Mouse (Mus musculus) hindbrain, embryonic 11.5 days (tissue): ENCODE measurements around the gene Nle1. TPM values are rescaled to one million over a fixed set of nuclear protein-coding genes. Genes with fewer than 3 reads are reported as not detected.

Experiments
- ATAC-seq: fragments of 200-750 bp; cut with Nextera tagmentation; 2 replicates; pipeline ENCODE4 v1.8.0; 2017; ENCODE audit warnings: mild to moderate bottlenecking, moderate TSS enrichment, moderate library complexity; ENCODE audit not compliant: low FRiP score
- DNase-seq: peaks from one replicate; pipeline ENCODE4 v3.0.0-alpha.2; 2015; ENCODE audit warnings: low spot score
- H3K27ac ChIP-seq: fragments of 300-500 bp; sonication (generic); 2 replicates; pipeline ENCODE4 v1.5.1; 2014; ENCODE audit warnings: mild to moderate bottlenecking, low read depth, low read length
- H3K27me3 ChIP-seq: fragments of 300-500 bp; sonication (generic); 2 replicates; pipeline ENCODE4 v1.6.1; 2014; ENCODE audit warnings: mild to moderate bottlenecking, low read length, moderate library complexity, mixed read lengths; ENCODE audit not compliant: control insufficient read depth, insufficient read depth
- H3K36me3 ChIP-seq: fragments of 300-500 bp; sonication (generic); 2 replicates; pipeline ENCODE4 v1.6.1; 2014; ENCODE audit warnings: mild to moderate bottlenecking, low read length, moderate library complexity, mixed read lengths; ENCODE audit not compliant: control insufficient read depth, insufficient read depth
- H3K4me1 ChIP-seq: fragments of 300-500 bp; sonication (generic); replicated peaks from 2 replicates; pipeline ENCODE4 v1.6.1; 2014; ENCODE audit warnings: low read length, mixed read lengths; ENCODE audit not compliant: control insufficient read depth, insufficient read depth
- H3K4me2 ChIP-seq: fragments of 300-500 bp; sonication (generic); replicated peaks from 2 replicates; pipeline ENCODE4 v1.6.1; 2014; ENCODE audit warnings: mild to moderate bottlenecking, low read depth, low read length
- H3K4me3 ChIP-seq: fragments of 300-500 bp; sonication (generic); 2 replicates; pipeline ENCODE4 v1.5.1; 2014; ENCODE audit warnings: low read depth, low read length
- H3K9ac ChIP-seq: fragments of 300-500 bp; sonication (generic); 2 replicates; pipeline ENCODE4 v1.6.1; 2014; ENCODE audit warnings: low read depth, low read length
- H3K9me3 ChIP-seq: fragments of 300-500 bp; sonication (generic); 2 replicates; pipeline ENCODE4 v1.6.1; 2016; ENCODE audit warnings: low read length; ENCODE audit not compliant: control insufficient read depth
- WGBS: fragments of 180-500 bp; shearing (Covaris S2); extraction: QIAGEN DNeasy Blood & Tissue Kit; methylation state at CpG from one replicate; pipeline ENCODE4 v1.1.7; 2014; 5-methylcytosine and 5-hydroxymethylcytosine counted together
- polyA plus RNA-seq: library from polyadenylated mRNA; unstranded; fragments of >200 nt; fragmentation: Nextera tagmentation; extraction: Ambion mirVana; gene quantifications from 2 replicates; pipeline ENCODE4 v1.2.1, GENCODE M21; 2014

The Nle1 gene
- polyA plus RNA-seq, 1 experiment from 2014 or later = 19.8 TPM

- WGBS = 76% methylated on average over 9 of the region's 9 CpGs
- no peak overlapping the region for H3K27ac ChIP-seq
- no peak for DNase-seq
- ATAC-seq = no peak
- no peaks in the 10 kb centered on the region for H3K9me3 ChIP-seq
- no peak overlapping the region; the same call in 1 of the 2 replicates for H3K4me3 ChIP-seq
- H3K27me3 ChIP-seq = no peaks in the 10 kb centered on the region
- no peaks in the 10 kb centered on the region for H3K4me1 ChIP-seq
- no peak overlapping the region; the same call in 1 of the 2 replicates for H3K4me2 ChIP-seq
- H3K9ac ChIP-seq = no peak overlapping the region
- H3K36me3 ChIP-seq = no peaks in the 10 kb centered on the region
Observed at GRCm38 (mm10) chr11:82869506-82870172, 38.6 kb downstream of the Nle1 start.

DNA sequence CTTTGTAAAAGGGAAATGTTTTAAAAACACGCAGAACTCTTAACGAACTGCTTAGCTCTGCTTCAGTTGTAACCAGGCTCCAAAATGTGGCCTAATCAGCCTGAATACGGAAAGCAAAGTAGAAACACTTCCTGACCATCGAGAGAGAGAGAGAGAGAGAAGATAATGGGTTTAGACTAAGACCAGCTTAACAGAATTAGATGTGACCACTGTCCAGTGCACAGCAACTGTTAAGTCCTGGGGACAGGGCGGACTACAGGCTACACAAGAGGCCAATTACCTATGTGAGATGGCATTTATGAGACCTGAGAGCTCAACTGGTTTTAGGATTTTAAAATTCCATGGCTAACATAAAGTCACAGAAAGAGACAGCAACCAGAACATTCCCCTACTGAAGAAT lies 40.3 kb downstream of the Nle1 start:
- no peak for DNase-seq
- no peaks in the 10 kb centered on the region for H3K27me3 ChIP-seq
- no peaks in the 10 kb centered on the region for H3K4me1 ChIP-seq
- H3K36me3 ChIP-seq = no peaks in the 10 kb centered on the region
- H3K4me2 ChIP-seq = no peak overlapping the region
- 87% methylated on average over 5 of the region's 5 CpGs for WGBS
- H3K4me3 ChIP-seq = no peak overlapping the region
- H3K27ac ChIP-seq = no peak overlapping the region
- ATAC-seq = no peak
- H3K9ac ChIP-seq = no peak overlapping the region
- H3K9me3 ChIP-seq = no peaks in the 10 kb centered on the region

- no peaks in the 10 kb centered on the region for H3K9me3 ChIP-seq
Observed at GRCm38 (mm10) chr11:82866850-82867564, 41.2 kb downstream of the Nle1 start.

GRCm38 (mm10) chr11:82865957-82866356 lies 42.3 kb downstream of the Nle1 start:
- H3K27ac ChIP-seq = no peak overlapping the region
- no peak overlapping the region for H3K4me2 ChIP-seq
- DNase-seq = no peak
- H3K9ac ChIP-seq = no peak overlapping the region
- H3K4me1 ChIP-seq = no peaks in the 10 kb centered on the region
- no peak for ATAC-seq
- no peak overlapping the region for H3K4me3 ChIP-seq
- no peaks in the 10 kb centered on the region for H3K27me3 ChIP-seq
- no peaks in the 10 kb centered on the region for H3K9me3 ChIP-seq
- 84% methylated on average over 10 of the region's 10 CpGs for WGBS
- H3K36me3 ChIP-seq = no peaks in the 10 kb centered on the region

More at GRCm38 (mm10) chr11:82866850-82867564, 41.2 kb downstream of the Nle1 start:
- ATAC-seq (no peak), DNase-seq (no peak)
- H3K4me2 ChIP-seq = no peak overlapping the region
- H3K9ac ChIP-seq = no peak overlapping the region
- H3K27ac ChIP-seq = no peak overlapping the region
- H3K27me3 ChIP-seq = no peaks in the 10 kb centered on the region
- WGBS = 25% methylated on average over 7 of the region's 7 CpGs
- no peak overlapping the region for H3K4me3 ChIP-seq
- H3K4me1 ChIP-seq = no peaks in the 10 kb centered on the region
- H3K36me3 ChIP-seq = no peaks in the 10 kb centered on the region

- Histone ChIP-seq H3K4me3 (no peak overlapping the region), H3K9ac (no peak overlapping the region), H3K27me3 (no peaks in the 10 kb centered on the region), H3K4me1 (no peaks in the 10 kb centered on the region), H3K36me3 (no peaks in the 10 kb centered on the region), H3K9me3 (no peaks in the 10 kb centered on the region), H3K27ac (no peak overlapping the region), H3K4me2 (no peak overlapping the region)
- ATAC-seq (no peak), DNase-seq (peak; percentile 14)
- WGBS = 64% methylated on average over 4 of the region's 4 CpGs
Observed at GRCm38 (mm10) chr11:82863488-82863931, 44.7 kb downstream of the Nle1 start.

DNA sequence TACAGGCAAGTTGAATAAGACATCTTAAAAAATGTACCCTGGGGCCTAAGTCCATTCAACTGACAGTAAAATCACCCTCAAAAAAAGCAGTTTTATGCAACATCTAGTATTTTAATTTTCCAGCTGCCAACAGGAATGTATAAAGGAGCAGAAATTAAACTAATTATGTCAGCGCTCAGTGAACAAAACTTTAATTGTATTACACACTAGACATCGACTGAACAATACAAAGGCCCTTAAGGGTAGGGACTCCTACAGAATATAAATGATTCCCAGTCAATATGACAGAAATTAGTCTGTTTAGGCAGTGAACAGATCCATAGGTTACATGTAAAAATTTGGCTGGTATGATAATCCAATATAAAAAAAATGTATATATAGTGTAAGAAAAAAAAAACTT lies 45.2 kb downstream of the Nle1 start:
- H3K4me1 ChIP-seq = no peaks in the 10 kb centered on the region
- H3K4me3 ChIP-seq = no peak overlapping the region
- H3K4me2 ChIP-seq = no peak overlapping the region
- WGBS = 64% methylated on average over 2 of the region's 2 CpGs
- DNase-seq (no peak), ATAC-seq (no peak)
- H3K36me3 ChIP-seq = no peaks in the 10 kb centered on the region
- H3K9me3 ChIP-seq = no peaks in the 10 kb centered on the region
- no peak overlapping the region for H3K27ac ChIP-seq
- H3K9ac ChIP-seq = no peak overlapping the region
- H3K27me3 ChIP-seq = no peaks in the 10 kb centered on the region

- ATAC-seq = no peak
- no peak overlapping the region for H3K27ac ChIP-seq
Observed at GRCm38 (mm10) chr11:82862638-82863037, 45.6 kb downstream of the Nle1 start.

DNA sequence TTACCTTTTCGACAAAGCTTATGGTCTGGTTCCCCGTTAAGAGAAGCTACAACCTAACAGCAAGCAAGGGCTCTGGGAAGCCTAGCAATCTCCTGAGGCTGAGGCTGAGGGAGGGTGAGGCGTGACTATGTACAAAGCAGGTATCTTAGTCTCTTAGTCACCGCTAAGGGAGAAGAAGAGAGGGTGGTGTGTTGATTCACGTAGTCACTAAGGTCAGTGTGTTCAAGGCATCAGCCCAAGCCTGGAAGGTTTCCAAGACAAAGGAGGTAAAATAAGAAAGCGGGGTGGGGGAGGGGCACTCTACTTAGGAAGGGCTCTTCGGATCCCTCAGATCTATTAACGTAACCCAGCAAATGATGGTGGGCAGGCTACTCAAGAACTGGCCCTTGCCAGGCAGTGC lies 46.7 kb downstream of the Nle1 start:
- ATAC-seq (no peak), DNase-seq (no peak)
- Histone ChIP-seq H3K27me3 (no peaks in the 10 kb centered on the region), H3K4me3 (no peak overlapping the region), H3K9ac (no peak overlapping the region), H3K9me3 (no peaks in the 10 kb centered on the region), H3K4me2 (no peak overlapping the region), H3K4me1 (no peaks in the 10 kb centered on the region), H3K36me3 (no peaks in the 10 kb centered on the region), H3K27ac (no peak overlapping the region)
- 72% methylated on average over 8 of the region's 8 CpGs for WGBS

More at GRCm38 (mm10) chr11:82862638-82863037, 45.6 kb downstream of the Nle1 start:
- Histone ChIP-seq H3K4me2 (no peak overlapping the region), H3K36me3 (no peaks in the 10 kb centered on the region), H3K4me3 (no peak overlapping the region), H3K27me3 (no peaks in the 10 kb centered on the region), H3K9me3 (no peaks in the 10 kb centered on the region), H3K9ac (no peak overlapping the region), H3K4me1 (no peaks in the 10 kb centered on the region)
- no peak for DNase-seq
- WGBS = 88% methylated on average over 9 of the region's 9 CpGs

DNA sequence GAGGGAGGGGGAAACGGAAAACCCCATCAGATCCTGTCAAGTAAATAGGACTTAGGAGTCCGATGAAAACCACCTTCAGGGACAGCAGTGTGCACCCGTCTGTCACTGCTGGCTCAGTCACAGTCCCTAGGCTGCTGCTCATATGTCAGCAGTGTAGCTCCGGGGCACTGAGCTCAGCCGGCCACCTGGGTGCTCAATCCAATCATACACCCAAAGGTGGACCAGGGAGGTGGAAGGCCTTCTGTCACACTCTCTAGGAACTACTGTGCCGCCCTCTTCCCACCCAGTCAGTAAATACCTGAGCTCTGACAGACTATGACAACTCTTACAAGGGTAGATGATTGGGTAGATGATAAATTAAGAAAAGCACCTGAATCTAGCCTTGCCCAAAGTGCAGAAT lies 47.5 kb downstream of the Nle1 start:
- Histone ChIP-seq H3K36me3 (no peaks in the 10 kb centered on the region), H3K9ac (no peak overlapping the region), H3K4me1 (no peaks in the 10 kb centered on the region), H3K27me3 (no peaks in the 10 kb centered on the region), H3K4me3 (no peak overlapping the region), H3K4me2 (no peak overlapping the region), H3K9me3 (no peaks in the 10 kb centered on the region), H3K27ac (no peak overlapping the region)
- ATAC-seq (no peak), DNase-seq (no peak)
- 66% methylated on average over 6 of the region's 6 CpGs for WGBS
